Comparison of ENCODE assay signal across 9 mouse cellular contexts in the genomic region with DNA sequence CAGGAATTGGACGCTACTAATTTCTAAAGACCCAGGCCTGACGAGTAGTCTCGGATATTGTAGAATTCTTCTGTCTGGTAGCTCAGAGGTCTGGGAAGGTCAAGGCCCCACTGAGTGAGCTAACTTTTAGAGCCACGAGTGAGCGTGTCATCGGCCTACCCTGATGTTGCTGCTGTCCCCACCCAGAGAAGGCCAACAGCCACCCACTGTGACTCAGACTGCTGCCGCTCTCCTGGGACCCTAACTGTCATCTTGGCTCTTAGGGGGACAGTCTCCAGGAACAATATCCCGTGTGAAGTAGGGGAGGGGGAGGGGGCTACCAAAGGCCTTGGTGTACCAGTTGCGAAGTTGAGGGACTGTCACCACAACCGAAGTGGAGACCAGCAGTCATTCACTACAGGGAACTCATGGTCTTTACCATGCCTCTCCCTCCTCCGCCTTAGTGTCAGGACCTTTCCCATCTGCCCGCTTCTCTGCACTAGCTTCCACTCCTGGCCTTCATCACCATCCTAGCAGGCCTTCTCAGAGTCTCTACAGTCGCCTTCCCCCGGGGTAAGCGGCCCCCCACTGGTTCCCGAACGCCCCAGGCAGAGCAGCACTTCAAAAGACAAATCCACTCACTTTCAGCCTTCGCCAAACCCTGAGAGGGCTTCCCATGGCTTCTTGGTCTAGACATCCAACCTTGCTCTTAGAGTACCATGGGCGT. TPM values are rescaled to one million over a fixed set of nuclear protein-coding genes. Genes with fewer than 3 reads are reported as not detected.
A peak's percentile ranks its signal among the peaks of the same experiment; 100 is the strongest.
DNase-seq lines count a peak whose midpoint lies in the region; ATAC-seq and TF ChIP-seq lines count a peak whose summit lies in the region.
"Had no signal": no experiment of that assay in that cellular context is flagged by ENCODE, and none has a peak within 500 bp of the region (broad histone marks: within the 10 kb centered on the region; RNA-seq: fewer than 3 reads in every experiment).

No protein-coding gene starts in this region.

- peak overlapping the region; percentile 42 to 61 for H3K4me3 ChIP-seq in ES-E14 (ENCODE audit: insufficient read depth in 1 of 2, low read depth in 1 of 2, low read length in 2 of 2, poor library complexity in 1 of 2, severe bottlenecking in 1 of 2)
- peak overlapping the region; percentile 36 for H3K4me3 ChIP-seq in forebrain, embryonic 16.5 days (replicated peaks; ENCODE audit: low read length)
- H3K4me3 ChIP-seq in liver, embryonic 16.5 days (ENCODE audit: low read depth, low read length): peak overlapping the region; percentile 63

- H3K36me3 ChIP-seq in ES-E14 (ENCODE audit: control insufficient read depth, insufficient read depth, low read length, poor library complexity, severe bottlenecking): no peaks in the 10 kb centered on the region
- no peaks in the 10 kb centered on the region for H3K36me3 ChIP-seq in forebrain, embryonic 16.5 days (ENCODE audit: control insufficient read depth, insufficient read depth)
- H3K36me3 ChIP-seq in liver, embryonic 16.5 days (ENCODE audit: control insufficient read depth, insufficient read depth): no peaks in the 10 kb centered on the region

- H3K27ac ChIP-seq in ES-E14 (ENCODE audit: insufficient read depth, low read depth, low read length, poor library complexity, severe bottlenecking): no peak overlapping the region
- peak overlapping the region; percentile 74 for H3K27ac ChIP-seq in forebrain, embryonic 16.5 days (ENCODE audit: low read length)
- peak overlapping the region; percentile 92 for H3K27ac ChIP-seq in liver, embryonic 16.5 days (ENCODE audit: low read length)

- no peak for ATAC-seq in forebrain, embryonic 16.5 days
- ATAC-seq in liver, embryonic 16.5 days (ENCODE audit: low read depth): no peak

- in situ Hi-C loops in ES-E14 (cut with MboI; ENCODE audit: low sequenced_read_pairs in 2 of 2, unreplicated experiment in 2 of 2): no loop called here

- peaks cover 0 to 18% of the 10 kb centered on the region in 2 experiments; a peak in 1 of 4 replicates for H3K4me1 ChIP-seq in ES-E14 (ENCODE audit: control insufficient read depth in 2 of 2, insufficient read depth in 2 of 2, low read length in 2 of 2, poor library complexity in 1 of 2)
- H3K4me1 ChIP-seq in forebrain, embryonic 16.5 days (replicated peaks; ENCODE audit: control insufficient read depth, insufficient read depth, low read length): peaks cover 31% of the 10 kb centered on the region
- peaks cover 39% of the 10 kb centered on the region for H3K4me1 ChIP-seq in liver, embryonic 16.5 days (ENCODE audit: control insufficient read depth, low read depth, low read length)

- WGBS in forebrain, embryonic 16.5 days: 30% methylated on average over 19 of the region's 19 CpGs
- 32% methylated on average over 19 of the region's 19 CpGs for WGBS in liver, embryonic 16.5 days (ENCODE audit: insufficient replicate concordance)

- no peaks in the 10 kb centered on the region for H3K27me3 ChIP-seq in forebrain, embryonic 16.5 days (replicated peaks; ENCODE audit: control insufficient read depth, insufficient read depth, low read length)
- no peaks in the 10 kb centered on the region for H3K27me3 ChIP-seq in liver, embryonic 16.5 days (ENCODE audit: control insufficient read depth, insufficient read depth, low read depth, low read length)

- peak; percentile 93 for DNase-seq in heart, adult 11 months
- DNase-seq in heart, postnatal 14 days: no peak
- no peak for DNase-seq in ES-E14 (ENCODE audit: low read depth, low spot score)
- DNase-seq in right cerebral cortex, postnatal 14 days: no peak
- no peak for DNase-seq in Muller cell, postnatal 12 days (ENCODE audit: inconsistent ontology term)
- DNase-seq in spleen, postnatal 36 days (ENCODE audit: low spot score in 2 of 2): no peak

- H3K9me3 ChIP-seq in ES-E14 (ENCODE audit: control insufficient read depth, insufficient read depth, low read depth, low read length): no peaks in the 10 kb centered on the region
- H3K9me3 ChIP-seq in forebrain, embryonic 16.5 days (ENCODE audit: control insufficient read depth, low read length): no peaks in the 10 kb centered on the region
- H3K9me3 ChIP-seq in liver, embryonic 16.5 days (replicated peaks; ENCODE audit: control insufficient read depth, low read length): no peaks in the 10 kb centered on the region

- intact Hi-C loops in heart, postnatal 14 days (cut with DNase I): no loop called here

- H3K9ac ChIP-seq in ES-E14 (ENCODE audit: insufficient read depth, low read depth, low read length, poor library complexity, severe bottlenecking): peak overlapping the region; percentile 66
- H3K9ac ChIP-seq in forebrain, embryonic 16.5 days (replicated peaks; ENCODE audit: low read depth, low read length): peak overlapping the region; percentile 52
- H3K9ac ChIP-seq in liver, embryonic 16.5 days (ENCODE audit: low read depth, low read length): peak overlapping the region; percentile 74

- H3K4me2 ChIP-seq in forebrain, embryonic 16.5 days (ENCODE audit: low read length): peak overlapping the region; percentile 66
- H3K4me2 ChIP-seq in liver, embryonic 16.5 days (ENCODE audit: low read depth, low read length): peak overlapping the region; percentile 94

TF ChIP-seq in ES-E14, 5 proteins besides CTCF, POLR2A, EP300 and RAD21:
- TF ChIP-seq CHD2 (IDR thresholded peaks at IDR 0.05; ENCODE audit: low read depth, low read length) (no peak), ZNF384 (IDR thresholded peaks at IDR 0.05; ENCODE audit: low read depth, low read length) (no peak), HCFC1 (IDR thresholded peaks at IDR 0.05; ENCODE audit: borderline replicate concordance, insufficient read depth, low read length) (no peak), MAFK (IDR thresholded peaks at IDR 0.05; ENCODE audit: insufficient read depth, low read depth, low read length) (no peak), ZC3H11A (IDR thresholded peaks at IDR 0.05; ENCODE audit: borderline replicate concordance, low read depth, low read length) (no peak)

RNA-seq across cellular contexts. Expression of a gene that starts 2.4 kb away (rescaled TPM):
- total RNA-seq in heart, postnatal 14 days (2021): 10 to 100 TPM; 16.0 to 24.5 TPM
- 53.8 and 67.8 TPM in 2 replicates for total RNA-seq in ES-E14 (2012; rRNA removed)
- 68.4 and 69.9 TPM in 2 replicates for polyA plus RNA-seq in forebrain, embryonic 16.5 days (2015; fragmentation: Nextera tagmentation; extraction: Ambion mirVana)
- 17.1 and 20.2 TPM in 2 replicates for polyA plus RNA-seq in liver, embryonic 16.5 days (2015; fragmentation: Nextera tagmentation; extraction: Ambion mirVana)

RNA-seq across cellular contexts. Expression of a gene that starts 2.5 kb away (rescaled TPM):
- total RNA-seq in heart, postnatal 14 days (2021): not detected
- total RNA-seq in ES-E14 (2012; rRNA removed): 0.18 and 0.37 TPM in 2 replicates
- 0.50 and 0.72 TPM in 2 replicates for polyA plus RNA-seq in forebrain, embryonic 16.5 days (2015; fragmentation: Nextera tagmentation; extraction: Ambion mirVana)
- polyA plus RNA-seq in liver, embryonic 16.5 days (2015; fragmentation: Nextera tagmentation; extraction: Ambion mirVana): 5.6 and 8.4 TPM in 2 replicates
- total RNA-seq: hematopoietic stem cell, adult 5-6 weeks had no signal

RNA-seq across cellular contexts. Expression of a gene that starts 39.7 kb away (rescaled TPM):
- 1 to 10 TPM; 6.7 to 7.0 TPM for total RNA-seq in heart, postnatal 14 days (2021)
- total RNA-seq in ES-E14 (2012; rRNA removed): 173 and 307 TPM in 2 replicates
- 44.1 and 47.5 TPM in 2 replicates for polyA plus RNA-seq in forebrain, embryonic 16.5 days (2015; fragmentation: Nextera tagmentation; extraction: Ambion mirVana)
- 32.9 and 36.9 TPM in 2 replicates for polyA plus RNA-seq in liver, embryonic 16.5 days (2015; fragmentation: Nextera tagmentation; extraction: Ambion mirVana)

Comparison
In these comparisons a context has a peak if more than half of its experiments do, and no peak if none do; other contexts are left out.
1. RNA of a gene that starts 39.7 kb away (total RNA-seq): 173 to 307 TPM in ES-E14; 6.7 to 7.0 TPM in heart, postnatal 14 days; every median in the first group is over 10 times any median in the second.
2. Peak in every context shown above with its lines, with median percentiles within 50 percentile points of each other: H3K4me3 ChIP-seq and H3K9ac ChIP-seq.